Mouse (Mus musculus) splenic B cell, adult 2 months (primary cell): ENCODE data around the gene Fam171a2.

Experiments
- DNase-seq: peaks from one replicate; pipeline ENCODE4 v3.0.0-alpha.2; 2011; ENCODE audit warnings: low read depth, low spot score
- H3K27me3 ChIP-seq: 2 replicates; pipeline ENCODE4 v1.6.1; 2012; ENCODE audit warnings: mild to moderate bottlenecking, low read length, moderate library complexity, mixed read lengths; ENCODE audit not compliant: control insufficient read depth, poor library complexity, insufficient read depth, severe bottlenecking
- H3K36me3 ChIP-seq: 2 replicates; pipeline ENCODE4 v1.6.1; 2012; ENCODE audit warnings: mild to moderate bottlenecking, low read length, moderate library complexity, mixed read lengths; ENCODE audit not compliant: control insufficient read depth, poor library complexity, insufficient read depth, severe bottlenecking

Gene Fam171a2

GRCm38 (mm10) chr11:102434816-102435705, 12.4 kb downstream of the Fam171a2 start:
- DNase-seq, result no peak
- Histone ChIP-seq H3K27me3 (no peaks in the 10 kb centered on the region), H3K36me3 (peaks cover 4% of the 10 kb centered on the region)

- Histone ChIP-seq H3K36me3 (peaks cover 4% of the 10 kb centered on the region), H3K27me3 (no peaks in the 10 kb centered on the region)
These were observed 13.1 kb downstream of the Fam171a2 start for GRCm38 (mm10) chr11:102434406-102434805.

GRCm38 (mm10) chr11:102433866-102434265, 13.6 kb downstream of the Fam171a2 start:
- DNase-seq, result no peak
- no peaks in the 10 kb centered on the region for H3K27me3 ChIP-seq
- peaks cover 4% of the 10 kb centered on the region for H3K36me3 ChIP-seq

More at GRCm38 (mm10) chr11:102434406-102434805, 13.1 kb downstream of the Fam171a2 start:
- peak; percentile 90 for DNase-seq

- no peak for DNase-seq
- H3K36me3 ChIP-seq, result peaks cover 4% of the 10 kb centered on the region
- H3K27me3 ChIP-seq, result no peaks in the 10 kb centered on the region
These were observed 14.6 kb downstream of the Fam171a2 start for GRCm38 (mm10) chr11:102432896-102433295.

- no peaks in the 10 kb centered on the region for H3K27me3 ChIP-seq
- peaks cover 4% of the 10 kb centered on the region for H3K36me3 ChIP-seq
- peak; percentile 92 for DNase-seq
These were observed 15.2 kb downstream of the Fam171a2 start for GRCm38 (mm10) chr11:102432115-102432843.

- DNase-seq, result no peak
- H3K36me3 ChIP-seq, result peaks cover 4% of the 10 kb centered on the region
These were observed 15.8 kb downstream of the Fam171a2 start for GRCm38 (mm10) chr11:102431728-102432114.

GRCm38 (mm10) chr11:102431018-102431645, 16.4 kb downstream of the Fam171a2 start:
- Histone ChIP-seq H3K27me3 (no peaks in the 10 kb centered on the region), H3K36me3 (peaks cover 4% of the 10 kb centered on the region)
- DNase-seq, result peak; percentile 79

More at GRCm38 (mm10) chr11:102431728-102432114, 15.8 kb downstream of the Fam171a2 start:
- no peaks in the 10 kb centered on the region for H3K27me3 ChIP-seq

- Histone ChIP-seq H3K36me3 (peaks cover under 1% of the 10 kb centered on the region; the same call in 1 of the 2 replicates), H3K27me3 (no peaks in the 10 kb centered on the region)
- peak; percentile 78 for DNase-seq
These were observed 17.1 kb downstream of the Fam171a2 start, which contains the start of gene Grn for GRCm38 (mm10) chr11:102430121-102431017. Gene Grn (plus strand): TSS chr11:102430315.

- Histone ChIP-seq H3K36me3 (no peaks in the 10 kb centered on the region), H3K27me3 (no peaks in the 10 kb centered on the region)
- DNase-seq, result no peak
These were observed 17.9 kb downstream of the Fam171a2 start for GRCm38 (mm10) chr11:102429551-102429950.

- no peak for DNase-seq
These were observed 18.4 kb downstream of the Fam171a2 start for GRCm38 (mm10) chr11:102428981-102429540.

GRCm38 (mm10) chr11:102425555-102426316, 21.7 kb downstream of the Fam171a2 start:
- Histone ChIP-seq H3K27me3 (no peaks in the 10 kb centered on the region), H3K36me3 (no peaks in the 10 kb centered on the region)
- DNase-seq, result no peak

More at GRCm38 (mm10) chr11:102428981-102429540, 18.4 kb downstream of the Fam171a2 start:
- Histone ChIP-seq H3K36me3 (no peaks in the 10 kb centered on the region), H3K27me3 (no peaks in the 10 kb centered on the region)

GRCm38 (mm10) chr11:102424666-102425065, 22.8 kb downstream of the Fam171a2 start:
- DNase-seq, result no peak
- H3K27me3 ChIP-seq, result no peaks in the 10 kb centered on the region
- no peaks in the 10 kb centered on the region for H3K36me3 ChIP-seq

GRCm38 (mm10) chr11:102421559-102421958, 25.9 kb downstream of the Fam171a2 start:
- no peaks in the 10 kb centered on the region for H3K36me3 ChIP-seq
- no peaks in the 10 kb centered on the region for H3K27me3 ChIP-seq
- no peak for DNase-seq
